Mouse (Mus musculus) midbrain, embryonic 12.5 days (tissue): ENCODE results near the gene Mark1. TPM values are rescaled to one million over a fixed set of nuclear protein-coding genes. Genes with fewer than 3 reads are reported as not detected.

Source experiments
- ATAC-seq: fragments of 200-750 bp; cut with Nextera tagmentation; 2 replicates; pipeline ENCODE4 v1.8.0; 2017; ENCODE audit warnings: low read depth, moderate TSS enrichment, moderate library complexity; ENCODE audit not compliant: low FRiP score
- H3K27ac ChIP-seq: fragments of 300-500 bp; sonication (generic); replicated peaks from 2 replicates; pipeline ENCODE4 v1.5.1; 2016; ENCODE audit warnings: mild to moderate bottlenecking
- H3K27me3 ChIP-seq: fragments of 300-500 bp; sonication (generic); 2 replicates; pipeline ENCODE4 v1.6.1; 2016; ENCODE audit warnings: mild to moderate bottlenecking
- H3K36me3 ChIP-seq: fragments of 300-500 bp; sonication (generic); 2 replicates; pipeline ENCODE4 v1.6.1; 2016
- H3K4me1 ChIP-seq: fragments of 300-500 bp; sonication (generic); 2 replicates; pipeline ENCODE4 v1.6.1; 2016
- H3K4me2 ChIP-seq: fragments of 300-500 bp; sonication (generic); replicated peaks from 2 replicates; pipeline ENCODE4 v1.6.1; 2016; ENCODE audit warnings: mild to moderate bottlenecking, moderate library complexity
- H3K4me3 ChIP-seq: fragments of 300-500 bp; sonication (generic); 2 replicates; pipeline ENCODE4 v1.5.1; 2016; ENCODE audit warnings: mild to moderate bottlenecking
- H3K9ac ChIP-seq: fragments of 300-500 bp; sonication (generic); replicated peaks from 2 replicates; pipeline ENCODE4 v1.6.1; 2016; ENCODE audit warnings: mild to moderate bottlenecking, moderate library complexity
- H3K9me3 ChIP-seq: fragments of 300-500 bp; sonication (generic); 2 replicates; pipeline ENCODE4 v1.6.1; 2016; ENCODE audit warnings: mild to moderate bottlenecking
- WGBS: fragments of 180-500 bp; shearing (Covaris S2); methylation state at CpG from one replicate; pipeline ENCODE4 v1.1.7; 2016; 5-methylcytosine and 5-hydroxymethylcytosine counted together
- polyA plus RNA-seq: library from polyadenylated mRNA; unstranded; fragments of >200 nt; fragmentation: Nextera tagmentation; extraction: Ambion mirVana; gene quantifications from 2 replicates; pipeline ENCODE4 v1.2.1, GENCODE M21; 2016

Mark1 gene
- polyA plus RNA-seq, 1 experiment from 2014 or later = 7.9 TPM

DNA sequence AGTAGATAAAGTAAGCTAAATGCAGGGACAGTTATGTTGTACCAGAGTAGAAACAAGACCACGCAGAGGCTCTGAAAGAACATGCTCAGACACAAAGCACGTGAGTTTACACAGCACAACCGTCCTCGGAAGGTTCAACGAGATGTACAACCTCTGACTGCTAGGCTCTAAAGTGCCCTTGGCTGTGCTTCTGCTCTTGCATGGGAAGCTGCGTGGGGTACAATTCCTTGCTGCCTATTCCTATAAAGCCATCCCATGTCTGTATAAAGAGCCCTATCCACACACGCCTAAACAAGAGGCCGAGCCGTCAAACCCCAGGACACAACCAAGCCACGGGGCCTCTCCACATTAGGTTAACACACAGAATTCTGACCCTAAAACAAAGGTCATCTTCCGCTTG is 1.9 kb downstream of the Mark1 start:
- Histone ChIP-seq H3K36me3 (no peaks in the 10 kb centered on the region), H3K4me3 (peak overlapping the region; percentile 92), H3K27ac (peak overlapping the region; percentile 46; the same call in 1 of the 2 replicates), H3K9ac (peak overlapping the region; percentile 45), H3K27me3 (peaks cover 5% of the 10 kb centered on the region; the same call in 1 of the 2 replicates), H3K9me3 (no peaks in the 10 kb centered on the region), H3K4me1 (peaks cover 40% of the 10 kb centered on the region), H3K4me2 (peak overlapping the region; percentile 79)
- ATAC-seq = no peak
- WGBS = 28% methylated on average over 11 of the region's 11 CpGs

DNA sequence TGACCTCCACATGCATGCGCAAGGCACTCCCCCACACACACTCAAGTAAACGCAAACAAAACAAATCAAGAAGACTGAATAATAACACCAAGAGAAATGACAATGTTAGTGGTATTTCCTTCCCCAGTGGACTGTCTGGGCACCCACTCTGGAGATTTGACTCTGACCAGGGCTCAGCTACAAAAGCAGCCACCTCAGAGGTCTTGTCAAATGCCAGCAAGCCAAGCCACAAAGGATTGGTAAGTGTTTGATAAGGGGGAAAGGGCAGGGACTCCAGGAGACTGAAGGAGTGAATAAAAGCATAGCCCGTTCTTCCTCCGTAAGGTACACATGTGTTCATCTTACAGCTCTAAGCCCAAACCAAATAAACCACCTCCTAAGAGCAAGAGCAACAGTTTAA is 4.0 kb downstream of the Mark1 start:
- Histone ChIP-seq H3K9me3 (no peaks in the 10 kb centered on the region), H3K27ac (no peak overlapping the region), H3K27me3 (no peaks in the 10 kb centered on the region), H3K36me3 (no peaks in the 10 kb centered on the region), H3K9ac (no peak overlapping the region), H3K4me2 (no peak overlapping the region), H3K4me1 (peaks cover 38% of the 10 kb centered on the region), H3K4me3 (no peak overlapping the region)
- no peak for ATAC-seq
- WGBS = 72% methylated on average over 4 of the region's 4 CpGs

DNA sequence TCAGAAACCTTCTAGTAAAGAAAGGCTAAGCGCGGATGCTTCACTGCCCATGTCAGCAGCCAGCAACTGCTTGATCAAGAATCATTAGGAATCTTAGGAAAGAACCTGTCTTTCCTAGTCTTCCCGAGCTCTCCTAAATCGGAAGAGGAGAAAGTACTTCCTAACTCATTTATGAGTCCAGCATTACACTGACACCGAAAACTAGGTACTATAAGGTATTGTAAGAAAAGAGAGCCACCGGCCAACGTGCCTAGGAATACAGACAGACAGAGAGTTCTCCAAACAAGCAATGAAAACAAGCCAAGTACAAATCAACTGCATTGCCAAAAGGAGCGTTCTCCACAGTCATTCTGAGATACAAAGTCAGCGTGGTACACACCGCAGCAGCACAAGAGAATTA is 8.2 kb downstream of the Mark1 start:
- Histone ChIP-seq H3K9me3 (no peaks in the 10 kb centered on the region), H3K4me3 (no peak overlapping the region), H3K27ac (no peak overlapping the region), H3K4me1 (peaks cover 30% of the 10 kb centered on the region), H3K9ac (no peak overlapping the region), H3K36me3 (no peaks in the 10 kb centered on the region), H3K4me2 (no peak overlapping the region), H3K27me3 (no peaks in the 10 kb centered on the region)
- WGBS = 93% methylated on average over 10 of the region's 10 CpGs
- ATAC-seq = no peak

DNA sequence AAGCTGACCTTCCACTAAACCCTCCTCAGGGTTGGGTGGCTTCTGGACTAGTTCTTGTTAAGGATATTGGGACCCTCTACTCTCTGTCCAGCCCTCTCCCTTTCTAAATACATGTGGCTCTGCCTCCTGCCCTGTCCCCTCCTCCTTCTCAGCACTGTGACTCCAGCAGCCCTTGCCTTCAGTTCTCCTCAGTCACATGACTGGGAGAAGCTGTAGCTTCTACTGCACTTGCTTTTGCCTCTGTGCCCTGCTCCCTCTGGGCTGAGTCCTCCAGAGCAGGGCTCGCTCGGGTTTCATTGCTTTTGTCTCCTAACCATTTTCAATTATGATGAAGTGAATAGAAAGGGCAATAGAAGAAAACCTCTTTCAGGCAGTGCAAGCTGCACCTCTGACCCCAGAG is 12.6 kb downstream of the Mark1 start:
- H3K4me2 ChIP-seq = no peak overlapping the region
- H3K36me3 ChIP-seq = no peaks in the 10 kb centered on the region
- no peak overlapping the region for H3K9ac ChIP-seq
- peaks cover 13% of the 10 kb centered on the region for H3K4me1 ChIP-seq
- WGBS = 4% methylated on average over 2 of the region's 2 CpGs
- no peaks in the 10 kb centered on the region for H3K27me3 ChIP-seq
- H3K9me3 ChIP-seq = no peaks in the 10 kb centered on the region
- no peak overlapping the region for H3K4me3 ChIP-seq
- no peak overlapping the region for H3K27ac ChIP-seq
- peak; percentile 30; the same call in 1 of the 2 replicates for ATAC-seq

DNA sequence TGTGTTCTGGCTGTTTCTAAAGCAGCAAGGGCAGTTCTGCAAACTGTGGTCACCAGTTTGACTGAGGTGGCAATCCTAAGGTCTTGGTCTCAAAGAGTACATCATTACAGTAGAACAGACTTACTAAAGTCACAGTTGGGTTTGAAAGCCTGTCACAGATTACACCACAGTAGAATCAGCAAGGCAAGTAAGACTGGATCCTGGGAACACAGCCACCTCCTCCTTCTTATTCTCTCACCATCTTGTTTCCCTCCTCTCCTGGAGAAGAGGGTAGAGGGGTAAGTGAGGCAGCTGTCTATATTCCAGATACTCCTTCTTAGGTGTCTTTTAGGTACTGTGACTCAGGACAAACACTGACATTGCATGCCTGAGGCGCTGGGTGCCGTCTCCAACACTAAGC is 14.6 kb downstream of the Mark1 start:
- WGBS = 81% methylated on average over 2 of the region's 2 CpGs
- peaks cover 9% of the 10 kb centered on the region; the same call in 1 of the 2 replicates for H3K36me3 ChIP-seq
- H3K4me3 ChIP-seq = no peak overlapping the region
- no peaks in the 10 kb centered on the region for H3K27me3 ChIP-seq
- H3K4me2 ChIP-seq = no peak overlapping the region
- H3K4me1 ChIP-seq = peaks cover 13% of the 10 kb centered on the region
- no peak overlapping the region for H3K27ac ChIP-seq
- no peak overlapping the region for H3K9ac ChIP-seq
- ATAC-seq = no peak
- no peaks in the 10 kb centered on the region for H3K9me3 ChIP-seq

DNA sequence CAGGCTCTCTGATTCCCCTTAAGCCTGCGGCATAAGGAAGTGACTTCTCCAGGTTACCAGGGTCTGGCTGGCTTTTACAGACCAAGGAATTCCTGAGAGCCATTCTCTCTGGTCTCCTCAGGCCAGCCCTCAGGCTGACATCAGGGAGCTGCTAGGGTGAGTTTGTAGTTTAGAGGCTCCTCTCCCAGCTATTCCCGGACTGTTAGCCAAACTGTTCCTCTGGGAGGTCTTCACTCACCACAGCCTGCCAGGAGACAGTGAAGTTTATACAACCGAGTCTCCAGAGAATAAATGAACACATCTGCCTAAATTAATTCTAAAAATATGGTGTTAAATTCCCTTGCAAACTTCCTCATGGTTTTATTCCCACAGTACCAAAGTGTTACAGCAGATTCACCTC is 15.6 kb downstream of the Mark1 start:
- H3K4me2 ChIP-seq = no peak overlapping the region
- H3K4me3 ChIP-seq = no peak overlapping the region
- no peak overlapping the region for H3K27ac ChIP-seq
- H3K36me3 ChIP-seq = peaks cover 9% of the 10 kb centered on the region; the same call in 1 of the 2 replicates
- H3K4me1 ChIP-seq = peaks cover 13% of the 10 kb centered on the region
- H3K27me3 ChIP-seq = no peaks in the 10 kb centered on the region
- H3K9me3 ChIP-seq = no peaks in the 10 kb centered on the region
- WGBS = 78% methylated on average over 3 of the region's 3 CpGs
- ATAC-seq = no peak
- no peak overlapping the region for H3K9ac ChIP-seq

DNA sequence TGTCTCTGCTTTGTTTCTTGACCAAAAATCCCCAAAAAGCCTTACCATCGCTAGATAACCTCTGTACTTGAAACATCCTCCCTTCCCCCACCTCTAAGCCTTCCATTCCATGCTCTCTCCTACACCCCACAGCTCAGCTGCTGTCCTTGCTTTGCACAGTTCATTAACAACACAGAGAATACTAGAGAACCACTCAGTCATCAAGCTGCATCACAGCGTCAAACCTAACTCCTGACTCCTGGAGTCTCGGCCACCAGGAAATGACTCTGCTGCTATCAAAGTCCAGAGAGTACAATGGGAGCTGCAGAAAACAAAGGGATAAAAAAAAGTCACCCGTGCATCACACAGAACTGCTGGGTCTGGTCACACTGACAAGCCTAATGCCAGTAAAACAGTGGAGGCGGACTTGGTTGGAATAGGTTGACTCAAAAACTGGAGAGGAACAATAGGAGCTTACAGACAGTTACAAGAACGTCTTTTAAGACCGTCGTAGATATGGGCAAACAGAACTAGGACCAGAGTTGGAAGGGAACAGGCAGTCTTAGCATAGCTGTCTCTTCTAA is 27.1 kb downstream of the Mark1 start:
- Histone ChIP-seq H3K9ac (no peak overlapping the region), H3K27me3 (no peaks in the 10 kb centered on the region), H3K4me2 (0 out of 2 replicates have a peak overlapping the region, but pooled peaks have one; percentile 4), H3K9me3 (no peaks in the 10 kb centered on the region), H3K4me1 (peaks cover 8% of the 10 kb centered on the region), H3K36me3 (no peaks in the 10 kb centered on the region), H3K27ac (no peak overlapping the region), H3K4me3 (no peak overlapping the region)
- no peak for ATAC-seq
- WGBS = 36% methylated on average over 8 of the region's 8 CpGs

DNA sequence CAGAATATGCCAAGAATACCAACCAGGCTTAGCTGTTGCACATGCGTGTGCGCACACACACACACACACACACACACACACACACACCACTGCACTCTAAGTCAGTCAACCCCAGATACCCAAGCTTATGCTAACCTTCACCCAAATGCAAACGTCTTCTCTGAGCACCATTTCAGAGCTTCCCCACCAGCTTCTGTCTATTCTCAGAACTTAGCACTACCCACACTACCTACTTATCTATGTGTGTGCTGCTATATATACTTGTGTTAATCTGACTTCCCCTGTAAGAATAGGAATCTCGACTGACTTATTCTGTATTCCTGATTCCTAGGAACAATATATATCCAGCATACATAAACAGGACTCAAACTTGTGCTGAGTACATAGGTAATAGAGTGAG is 30.0 kb downstream of the Mark1 start:
- no peak overlapping the region for H3K9ac ChIP-seq
- H3K27ac ChIP-seq = no peak overlapping the region
- H3K4me3 ChIP-seq = no peak overlapping the region
- no peaks in the 10 kb centered on the region for H3K36me3 ChIP-seq
- no peaks in the 10 kb centered on the region for H3K27me3 ChIP-seq
- H3K4me2 ChIP-seq = no peak overlapping the region
- H3K4me1 ChIP-seq = peaks cover 12% of the 10 kb centered on the region; the same call in 1 of the 2 replicates
- 91% methylated on average over 4 of the region's 4 CpGs for whole genome bisulfite sequencing
- no peaks in the 10 kb centered on the region for H3K9me3 ChIP-seq
- ATAC-seq = no peak

DNA sequence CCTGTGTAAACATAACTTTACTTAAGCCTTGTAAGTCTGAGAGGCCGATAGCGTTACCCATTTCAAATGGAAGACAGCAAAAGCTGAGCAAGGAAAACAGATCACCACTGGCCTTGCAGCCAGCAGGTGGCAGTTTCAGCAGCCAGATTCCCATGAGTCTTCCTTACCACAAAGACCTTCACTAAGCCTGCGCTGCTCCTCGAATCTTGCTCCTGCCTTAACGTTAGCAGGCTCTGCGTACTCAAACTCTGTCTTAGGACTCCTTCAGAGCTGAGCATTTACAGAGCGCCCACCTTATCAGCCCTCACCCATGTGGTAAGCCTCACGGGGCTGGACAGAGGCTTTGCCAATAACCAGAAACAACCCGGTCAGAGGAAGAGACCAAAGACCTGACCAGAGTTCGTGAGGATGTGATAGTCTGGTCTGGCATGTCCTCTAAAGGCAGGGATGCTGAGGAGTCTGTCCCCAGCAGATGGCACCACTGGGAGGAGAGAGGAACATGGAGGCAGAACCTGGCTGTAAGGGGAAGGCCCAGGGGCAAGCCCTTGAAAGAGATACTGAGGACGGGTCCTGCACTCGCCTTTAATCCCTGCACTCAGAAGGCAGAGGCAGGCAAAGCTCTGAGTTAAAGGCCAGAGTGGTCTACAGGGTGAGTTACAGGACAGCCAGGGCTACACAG is 33.5 kb downstream of the Mark1 start:
- 57% methylated on average over 12 of the region's 12 CpGs for WGBS

DNA sequence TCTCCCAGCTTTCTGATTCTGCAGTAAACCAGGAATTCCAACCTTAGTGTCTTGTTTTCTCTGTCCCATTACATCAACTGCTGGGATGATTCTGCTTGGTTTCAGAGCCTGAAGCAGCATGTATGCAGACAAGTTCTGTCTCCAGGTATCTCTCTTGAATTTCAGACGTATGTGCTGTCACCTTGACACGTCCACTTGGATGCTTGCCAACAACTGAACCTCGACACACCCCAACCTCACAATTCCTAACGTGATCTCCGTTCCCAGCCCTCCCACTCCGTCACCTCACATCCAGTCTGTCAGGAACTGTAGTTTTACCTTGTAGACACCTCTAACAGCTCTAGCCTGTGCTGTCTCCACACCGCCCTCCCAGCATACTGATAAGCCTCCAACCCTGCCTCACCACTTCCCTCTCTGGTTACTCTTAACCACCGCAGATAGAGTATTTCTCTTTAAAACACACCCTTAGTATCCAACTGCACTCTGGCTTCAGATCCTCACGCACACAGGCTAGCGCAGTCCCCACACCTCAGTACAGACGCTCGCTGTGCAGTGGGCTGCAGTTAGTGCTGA is 36.2 kb downstream of the Mark1 start:
- 92% methylated on average over 12 of the region's 12 CpGs for WGBS
- Histone ChIP-seq H3K27me3 (no peaks in the 10 kb centered on the region), H3K4me1 (peaks cover 7% of the 10 kb centered on the region; the same call in 1 of the 2 replicates), H3K9me3 (peaks cover 13% of the 10 kb centered on the region; the same call in 1 of the 2 replicates), H3K4me2 (no peak overlapping the region), H3K27ac (no peak overlapping the region), H3K36me3 (0 out of 2 replicates have a peak, but pooled peaks cover 15% of the 10 kb centered on the region), H3K9ac (no peak overlapping the region), H3K4me3 (no peak overlapping the region)
- ATAC-seq = no peak

More for the DNA sequence above, 33.5 kb downstream of the Mark1 start:
- 0 out of 2 replicates have a peak, but pooled peaks have one; percentile 58 for ATAC-seq
- Histone ChIP-seq H3K4me1 (peaks cover 7% of the 10 kb centered on the region; the same call in 1 of the 2 replicates), H3K27me3 (no peaks in the 10 kb centered on the region), H3K4me2 (no peak overlapping the region), H3K9me3 (peaks cover 13% of the 10 kb centered on the region; the same call in 1 of the 2 replicates), H3K36me3 (0 out of 2 replicates have a peak, but pooled peaks cover 12% of the 10 kb centered on the region), H3K4me3 (no peak overlapping the region), H3K9ac (no peak overlapping the region), H3K27ac (0 out of 2 replicates have a peak overlapping the region, but pooled peaks have one; percentile 20)

DNA sequence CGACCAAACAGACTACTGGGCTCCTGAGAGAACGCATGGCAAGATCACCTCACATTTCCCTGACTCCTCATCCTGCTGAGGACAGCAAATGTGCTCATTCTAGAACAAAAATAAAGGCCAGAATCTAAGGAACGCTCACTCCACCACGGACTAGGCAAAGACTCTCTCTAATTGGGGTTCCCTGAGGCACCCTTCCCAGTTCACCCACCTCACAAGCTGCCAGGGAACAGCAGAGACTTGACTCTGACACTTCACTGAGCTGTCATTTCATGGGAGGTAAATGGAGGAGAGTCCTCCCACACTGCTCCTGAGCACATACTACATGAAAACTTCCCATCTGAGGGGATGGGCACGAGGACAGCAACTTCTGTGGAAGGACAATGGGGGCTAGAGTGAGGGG is 37.5 kb downstream of the Mark1 start:
- Histone ChIP-seq H3K4me3 (no peak overlapping the region), H3K36me3 (peaks cover 23% of the 10 kb centered on the region), H3K4me1 (peaks cover 7% of the 10 kb centered on the region; the same call in 1 of the 2 replicates), H3K9ac (no peak overlapping the region), H3K9me3 (peaks cover 19% of the 10 kb centered on the region), H3K27ac (no peak overlapping the region), H3K4me2 (no peak overlapping the region), H3K27me3 (no peaks in the 10 kb centered on the region)
- 95% methylated on average over 5 of the region's 5 CpGs for WGBS
- ATAC-seq = no peak

DNA sequence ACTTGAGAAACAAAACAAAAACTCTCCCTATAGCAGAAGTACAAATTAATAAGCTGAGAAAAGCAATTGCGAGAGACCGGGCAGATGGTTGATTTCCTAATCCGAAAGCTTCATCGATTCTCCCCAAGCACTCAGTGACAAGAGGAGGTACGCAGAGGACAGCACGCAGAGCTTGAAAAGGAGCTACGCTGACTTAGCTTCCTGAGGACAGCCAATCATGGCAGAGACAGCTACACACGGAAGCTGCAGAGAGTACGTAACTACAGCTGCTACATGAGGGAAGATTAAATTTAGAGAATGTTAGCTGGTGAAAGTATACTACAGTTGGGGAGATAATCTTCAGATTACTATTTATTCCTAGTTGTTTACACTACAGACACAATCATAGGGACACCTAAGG is 40.6 kb downstream of the Mark1 start:
- no peaks in the 10 kb centered on the region for H3K27me3 ChIP-seq
- peaks cover 22% of the 10 kb centered on the region for H3K9me3 ChIP-seq
- peaks cover 2% of the 10 kb centered on the region; the same call in 1 of the 2 replicates for H3K4me1 ChIP-seq
- ATAC-seq = no peak
- no peak overlapping the region for H3K4me3 ChIP-seq
- H3K4me2 ChIP-seq = no peak overlapping the region
- H3K36me3 ChIP-seq = peaks cover 23% of the 10 kb centered on the region
- whole genome bisulfite sequencing = 80% methylated on average over 9 of the region's 9 CpGs
- 0 out of 2 replicates have a peak overlapping the region, but pooled peaks have one; percentile 25 for H3K27ac ChIP-seq
- H3K9ac ChIP-seq = no peak overlapping the region
